Mouse (Mus musculus) kidney, postnatal 14 days (tissue): ENCODE results near the gene Pou4f1.
"Not testable (repeated sequence)": the region's sequence is repeated elsewhere in the genome, so short reads cannot be mapped to it uniquely, and the experiment has no call there.

Experiments
- DNase-seq: peaks from one replicate; pipeline ENCODE4 v3.0.0; 2022; ENCODE audit warnings: mixed read lengths

The Pou4f1 gene

DNA sequence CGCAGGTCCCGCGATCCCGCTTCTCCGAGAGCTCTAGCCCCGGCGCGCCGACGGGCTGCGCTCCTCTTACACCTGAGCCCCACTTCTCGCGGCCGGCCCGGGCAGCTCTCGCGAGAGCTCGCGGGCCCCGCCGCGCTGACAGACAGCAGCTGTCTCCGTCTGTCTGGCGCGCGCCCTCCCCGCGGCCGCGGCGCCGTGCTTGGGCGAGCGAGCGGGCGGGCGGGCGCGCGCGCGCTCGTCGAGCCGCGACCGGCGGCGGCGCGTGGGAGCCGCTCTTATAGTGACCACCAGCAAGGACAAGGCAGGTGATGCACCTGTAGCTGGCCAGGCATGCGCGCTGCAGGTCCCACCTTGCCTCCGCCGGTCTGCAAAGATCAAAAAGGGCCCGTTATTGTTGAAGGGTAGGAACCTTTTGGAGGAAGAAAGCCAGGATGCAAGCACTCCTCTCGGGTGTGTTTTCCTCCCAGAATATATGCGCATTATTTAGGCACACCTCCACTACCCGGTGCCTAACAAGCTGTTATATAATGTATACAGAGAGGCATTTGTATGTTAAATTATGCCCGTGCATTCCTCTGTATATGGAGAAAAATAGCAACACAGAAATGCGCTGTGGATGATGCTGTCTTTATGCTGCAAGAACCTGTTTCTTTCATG is at the start of gene Pou4f1:
Pou4f1 (minus strand) TSS at position 34 of the 657 bp plus-strand sequence.
- peak; percentile 69 for DNase-seq

DNA sequence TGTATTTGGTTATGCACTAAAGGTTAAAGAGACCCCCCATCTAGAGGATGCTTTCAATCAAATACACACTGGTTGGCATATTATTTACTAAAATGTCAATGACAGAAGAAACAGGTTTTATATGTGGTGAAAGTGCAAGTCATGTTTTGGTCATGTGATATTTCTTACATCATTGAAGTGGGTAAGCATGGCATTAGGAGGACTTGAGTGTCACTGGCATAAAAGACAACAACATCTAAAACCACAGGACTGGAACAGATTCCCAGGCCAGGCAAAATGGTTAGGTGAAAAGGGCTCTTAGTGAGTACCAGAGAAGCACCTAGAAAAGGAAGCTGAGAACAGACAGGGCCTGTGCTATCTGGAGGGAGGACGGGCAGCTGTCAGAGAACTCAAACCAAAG is 43.9 kb upstream of the Pou4f1 start:
- no peak for DNase-seq

DNA sequence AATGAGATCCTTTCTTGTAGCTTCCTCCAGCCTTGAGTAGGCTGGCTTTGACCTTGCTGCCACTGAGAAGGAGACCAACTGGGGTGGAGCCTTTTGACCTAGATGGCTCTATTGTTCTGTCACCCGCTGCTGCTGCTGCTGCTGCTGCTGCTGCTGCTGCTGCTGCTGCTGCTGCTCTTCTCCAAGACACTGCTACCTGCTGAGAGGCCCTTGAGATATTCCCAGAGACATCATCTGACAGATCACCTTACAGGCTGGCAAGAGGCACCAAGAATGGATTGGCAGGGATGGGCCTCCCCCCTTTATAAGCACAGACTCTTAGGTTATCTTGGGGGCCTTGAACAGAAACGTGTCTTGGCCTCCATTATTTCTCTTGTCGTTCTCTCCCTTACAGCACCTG is 35.0 kb upstream of the Pou4f1 start:
- not testable (repeated sequence) for DNase-seq

DNA sequence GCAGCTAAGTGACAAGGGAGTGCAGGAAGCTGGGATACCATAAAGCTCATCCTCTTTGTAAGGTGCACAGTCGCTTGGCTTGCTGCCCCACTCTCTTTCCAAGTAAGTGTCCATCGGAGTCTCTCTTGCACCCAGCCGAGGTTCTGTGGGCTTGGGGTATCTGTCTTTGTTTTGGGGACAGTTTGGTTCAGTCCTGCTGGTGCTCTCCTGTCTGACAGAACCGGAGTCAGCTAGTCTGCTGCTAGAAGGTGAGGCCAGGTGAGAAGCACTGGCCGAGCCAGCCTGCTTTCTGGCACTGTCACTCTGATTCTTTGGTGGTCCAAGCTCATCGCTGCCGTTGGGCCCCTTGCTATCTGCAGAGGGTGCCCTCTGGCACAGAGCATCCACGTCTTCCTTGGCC is 12.0 kb upstream of the Pou4f1 start:
- no peak for DNase-seq

DNA sequence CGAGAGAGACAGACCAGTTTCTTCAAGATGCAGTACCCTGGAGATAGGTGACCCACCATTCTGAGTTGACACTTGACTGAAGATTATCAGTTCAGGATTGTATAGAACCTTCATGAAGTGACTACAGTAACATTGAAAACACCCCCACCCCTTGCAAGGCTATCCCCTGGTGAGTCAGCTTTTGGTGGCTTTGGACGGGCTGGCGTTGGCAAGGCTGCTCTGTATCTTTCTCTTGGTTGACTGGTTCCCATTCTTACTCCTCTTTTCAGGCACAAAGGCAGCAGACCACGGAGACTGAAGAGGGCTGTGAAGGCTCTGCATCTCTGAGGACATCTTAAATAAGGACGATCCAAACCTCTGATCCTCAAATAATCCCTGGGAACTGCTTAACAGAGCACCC is 10.8 kb upstream of the Pou4f1 start:
- no peak for DNase-seq

DNA sequence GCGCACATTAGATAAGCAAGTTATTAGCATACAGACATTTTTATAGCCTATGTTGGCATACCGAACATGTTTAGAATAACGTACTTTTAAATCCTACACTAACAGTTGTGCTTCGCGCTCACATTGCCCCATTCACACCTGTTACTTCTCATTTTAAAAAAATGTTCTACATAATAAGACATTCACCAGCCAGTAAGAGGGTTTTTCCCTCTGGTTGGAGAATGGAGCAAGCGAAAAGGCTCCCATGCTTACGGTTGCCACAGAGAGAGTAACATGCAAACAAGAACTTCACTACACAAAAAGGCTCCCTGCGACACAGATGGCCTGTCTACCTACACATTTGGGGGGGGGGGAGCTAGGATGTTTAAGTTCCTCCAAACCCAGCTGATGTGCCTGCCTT is 9.8 kb upstream of the Pou4f1 start:
- DNase-seq: no peak

DNA sequence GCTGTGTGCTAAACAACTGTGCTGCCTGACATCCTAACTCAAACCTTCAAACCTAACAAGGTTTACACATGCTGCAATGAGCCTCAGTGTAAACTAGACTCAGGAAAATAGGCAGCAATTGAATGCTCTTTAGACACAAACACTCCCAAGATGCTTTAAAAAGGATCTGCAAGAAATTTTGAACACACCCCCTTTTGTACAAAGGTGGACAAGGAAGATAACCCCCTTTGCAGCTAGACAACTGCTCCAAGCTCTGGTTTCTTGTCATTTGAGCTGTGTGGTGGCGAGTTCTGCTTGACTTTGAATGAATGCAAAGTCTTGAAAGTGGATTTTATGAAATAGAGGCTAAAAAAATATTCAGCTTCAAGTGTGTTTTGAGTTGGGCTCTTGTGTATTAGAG is 7.6 kb upstream of the Pou4f1 start:
- DNase-seq: no peak

DNA sequence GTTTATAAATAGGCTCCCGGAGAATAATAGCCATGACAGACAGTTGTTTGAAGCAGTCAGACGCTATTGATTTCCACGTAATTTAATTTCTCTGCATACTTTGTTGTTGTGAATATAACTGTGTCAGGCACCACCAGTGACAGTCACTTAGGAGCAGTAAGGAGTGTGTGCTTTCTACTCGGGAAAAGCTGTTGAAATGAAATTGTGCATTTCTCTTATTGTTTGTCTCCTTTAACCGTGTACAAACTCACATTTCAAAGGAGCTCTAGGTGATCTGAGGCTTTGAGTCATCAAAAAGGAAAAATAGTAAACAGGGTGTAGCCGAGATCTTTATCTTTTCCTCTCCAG is 798 bp upstream of the Pou4f1 start:
- DNase-seq: no peak

DNA sequence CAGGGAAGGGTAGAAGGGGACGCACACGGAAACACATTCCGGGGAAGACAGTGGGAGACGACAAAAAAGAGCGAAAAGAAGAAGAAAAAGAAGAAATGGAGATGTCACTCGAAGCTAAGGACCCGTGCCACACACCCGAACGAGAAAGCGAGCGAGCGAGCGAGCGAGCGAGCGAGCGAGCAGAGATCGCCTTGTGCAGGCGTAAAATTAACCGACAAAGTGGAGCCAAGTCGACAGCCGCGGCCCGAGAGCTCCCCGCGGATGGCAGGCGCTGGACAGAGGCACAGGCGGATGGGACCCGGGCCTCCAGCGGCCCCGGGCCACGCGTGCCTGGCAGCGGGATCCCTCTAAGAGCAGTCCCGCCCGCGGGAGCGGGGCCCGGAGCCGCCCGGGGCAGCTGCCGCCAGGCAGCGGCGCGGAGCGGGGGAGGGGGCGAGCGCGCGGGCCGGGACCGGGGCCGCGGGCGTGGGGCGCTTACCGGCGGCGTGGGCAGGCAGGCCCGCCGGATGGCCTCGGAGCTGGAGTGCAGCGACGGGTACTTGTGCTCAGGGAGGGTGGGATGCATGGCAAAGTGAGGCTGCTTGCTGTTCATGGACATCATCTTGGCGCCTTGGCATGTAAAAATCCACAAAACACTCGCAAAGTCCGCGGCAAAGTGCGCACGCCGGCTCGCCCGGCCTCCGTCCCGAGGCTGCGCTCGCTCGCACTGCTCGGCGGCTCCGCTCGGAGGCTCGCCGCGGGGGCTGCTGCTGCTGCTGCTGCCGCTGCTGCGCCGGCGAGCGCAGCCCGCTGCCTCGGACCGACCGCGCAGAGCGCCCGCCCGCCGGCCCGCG is 450 bp downstream of the Pou4f1 start:
- DNase-seq: no peak

DNA sequence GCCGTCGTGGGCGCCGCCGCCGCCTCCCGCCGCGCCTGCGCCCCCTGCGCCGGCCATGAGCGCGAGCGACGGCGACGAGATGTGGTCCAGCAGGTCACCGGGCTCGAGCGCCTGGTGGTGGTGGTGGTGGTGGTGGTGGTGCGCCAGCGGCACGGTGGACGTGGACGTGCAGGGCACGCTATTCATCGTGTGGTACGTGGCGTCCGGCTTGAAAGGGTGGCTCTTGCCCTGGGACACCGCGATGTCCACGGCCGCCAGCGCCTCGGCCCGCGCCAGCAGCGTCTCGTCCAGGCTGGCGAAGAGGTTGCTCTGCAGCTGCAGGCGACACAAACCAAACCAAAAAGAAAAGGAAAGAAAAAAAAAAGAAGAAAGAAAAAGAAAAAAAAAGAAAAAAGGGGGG is 1.2 kb downstream of the Pou4f1 start:
- no peak for DNase-seq

DNA sequence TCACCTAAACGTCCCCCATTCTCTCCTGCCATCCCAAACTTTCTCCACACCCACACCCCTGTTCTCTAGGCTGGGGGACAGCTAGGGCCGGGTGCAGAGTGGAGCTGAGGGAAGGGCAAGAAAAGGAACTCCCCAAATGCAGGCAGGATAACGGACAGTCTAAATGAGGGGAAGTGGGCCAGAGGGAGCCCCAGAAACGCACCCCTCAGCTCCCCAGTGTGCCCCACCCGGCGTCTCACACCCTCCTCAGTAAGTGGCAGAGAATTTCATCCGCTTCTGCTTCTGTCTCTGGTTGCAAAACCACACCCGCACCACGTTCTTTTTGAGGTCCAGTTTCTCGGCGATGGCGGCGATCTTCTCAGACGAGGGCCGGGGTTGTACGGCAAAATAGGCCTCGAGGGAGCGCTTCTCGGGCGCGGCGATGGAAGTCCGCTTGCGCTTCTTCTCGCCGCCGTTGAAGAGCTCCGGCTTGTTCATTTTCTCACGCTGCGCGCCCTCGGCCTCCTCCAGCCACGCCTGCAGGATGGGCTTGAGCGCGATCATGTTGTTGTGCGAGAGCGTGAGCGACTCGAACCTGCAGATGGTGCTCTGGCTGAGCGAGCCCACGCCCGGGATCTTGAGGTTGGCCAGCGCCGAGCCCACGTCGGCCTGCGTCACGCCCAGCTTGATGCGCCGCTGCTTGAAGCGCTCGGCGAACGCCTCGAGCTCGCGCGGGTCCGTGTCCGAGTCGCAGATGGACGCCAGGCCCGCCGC is 2.1 kb downstream of the Pou4f1 start:
- peak; percentile 29 for DNase-seq

DNA sequence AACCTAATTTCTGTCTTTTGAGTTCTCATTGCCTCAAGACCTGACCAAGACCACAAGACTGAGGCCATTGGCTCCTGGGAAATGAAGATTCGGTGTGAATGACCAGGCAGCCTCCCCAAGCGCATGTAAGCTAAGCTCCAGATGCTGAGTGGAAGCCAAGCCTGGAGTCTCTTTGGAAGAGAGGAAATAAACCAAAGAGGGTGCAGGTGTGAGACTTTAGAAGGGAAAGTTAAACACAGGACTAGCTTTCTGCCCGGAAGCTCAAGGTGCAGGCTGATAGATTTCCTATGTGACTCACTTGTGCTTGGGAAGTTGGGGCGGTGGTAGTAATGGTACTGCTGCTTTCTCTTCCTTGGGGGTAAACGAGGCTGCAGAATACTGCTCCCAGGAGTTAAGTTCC is 3.0 kb downstream of the Pou4f1 start:
- DNase-seq: no peak

DNA sequence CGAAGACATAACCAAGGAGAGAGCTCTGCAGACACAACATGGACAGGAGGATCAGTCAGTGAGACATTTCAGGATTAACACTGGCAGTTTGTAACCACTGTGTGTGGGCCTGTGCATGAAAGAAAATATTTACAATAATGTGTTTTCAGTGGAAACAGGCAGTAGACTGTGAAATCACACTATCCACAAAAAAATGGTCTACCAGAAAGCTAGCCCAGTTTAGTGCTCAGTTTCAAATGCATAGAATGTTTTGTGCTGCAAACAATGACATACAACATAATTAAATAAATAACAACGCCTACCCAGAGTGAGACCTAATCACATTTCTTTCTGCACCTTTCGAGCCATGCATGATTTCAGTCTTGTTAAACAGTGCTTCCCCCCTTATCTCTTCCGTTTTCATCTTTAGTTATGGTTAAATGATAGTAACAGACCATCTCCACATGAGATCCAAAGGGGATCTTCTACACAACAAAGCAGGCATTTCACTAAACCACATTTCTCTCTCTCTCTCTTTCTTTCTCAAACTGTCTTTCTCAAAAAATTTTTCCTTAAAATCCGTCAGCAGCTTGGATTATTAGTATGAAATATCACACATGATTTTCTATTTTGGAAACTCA is 4.1 kb downstream of the Pou4f1 start:
- no peak for DNase-seq

DNA sequence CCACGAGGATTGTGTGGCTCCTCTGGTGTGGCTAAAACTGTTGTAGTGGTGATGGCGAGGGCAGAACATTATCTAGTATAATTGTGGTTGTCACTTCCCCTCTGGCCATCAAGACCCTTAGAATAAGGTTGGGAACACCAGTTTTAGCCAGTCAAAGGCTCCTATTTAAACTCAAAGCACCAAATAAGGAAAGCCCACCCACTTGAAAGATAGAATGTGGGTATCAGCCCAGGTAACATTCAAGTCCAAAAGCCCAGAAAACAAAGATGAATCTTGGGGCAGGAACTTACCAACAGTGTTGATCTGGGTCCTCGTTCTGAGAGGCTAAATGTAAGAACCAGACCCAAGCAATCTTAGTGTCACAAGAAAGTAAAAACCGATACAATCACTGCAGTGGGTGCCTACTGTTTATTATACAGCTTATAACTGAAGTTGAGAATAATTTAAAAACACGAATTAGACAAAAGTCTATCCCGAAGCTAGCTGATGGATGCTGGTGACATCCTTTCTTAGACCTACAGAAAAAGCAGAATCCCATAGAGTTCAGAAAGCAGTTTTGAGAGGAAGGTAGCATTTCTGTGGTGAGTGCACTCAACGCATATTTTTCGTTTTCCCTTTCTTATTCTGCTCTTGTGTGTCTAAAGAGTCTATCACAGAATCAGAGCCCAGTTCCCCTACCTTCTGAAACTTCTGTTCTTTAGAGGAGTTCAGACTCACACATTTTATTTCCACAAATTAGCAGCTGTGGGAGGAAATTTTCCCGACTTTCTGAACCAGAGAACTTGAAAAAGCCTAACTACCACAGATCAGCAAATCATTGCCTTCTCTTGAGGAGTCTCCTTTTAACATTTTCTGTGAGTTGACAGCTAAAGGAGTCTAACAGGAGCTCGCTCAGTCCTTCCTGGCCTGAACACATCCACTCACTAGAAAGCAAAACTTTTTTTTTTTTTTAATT is 6.2 kb downstream of the Pou4f1 start:
- no peak for DNase-seq

DNA sequence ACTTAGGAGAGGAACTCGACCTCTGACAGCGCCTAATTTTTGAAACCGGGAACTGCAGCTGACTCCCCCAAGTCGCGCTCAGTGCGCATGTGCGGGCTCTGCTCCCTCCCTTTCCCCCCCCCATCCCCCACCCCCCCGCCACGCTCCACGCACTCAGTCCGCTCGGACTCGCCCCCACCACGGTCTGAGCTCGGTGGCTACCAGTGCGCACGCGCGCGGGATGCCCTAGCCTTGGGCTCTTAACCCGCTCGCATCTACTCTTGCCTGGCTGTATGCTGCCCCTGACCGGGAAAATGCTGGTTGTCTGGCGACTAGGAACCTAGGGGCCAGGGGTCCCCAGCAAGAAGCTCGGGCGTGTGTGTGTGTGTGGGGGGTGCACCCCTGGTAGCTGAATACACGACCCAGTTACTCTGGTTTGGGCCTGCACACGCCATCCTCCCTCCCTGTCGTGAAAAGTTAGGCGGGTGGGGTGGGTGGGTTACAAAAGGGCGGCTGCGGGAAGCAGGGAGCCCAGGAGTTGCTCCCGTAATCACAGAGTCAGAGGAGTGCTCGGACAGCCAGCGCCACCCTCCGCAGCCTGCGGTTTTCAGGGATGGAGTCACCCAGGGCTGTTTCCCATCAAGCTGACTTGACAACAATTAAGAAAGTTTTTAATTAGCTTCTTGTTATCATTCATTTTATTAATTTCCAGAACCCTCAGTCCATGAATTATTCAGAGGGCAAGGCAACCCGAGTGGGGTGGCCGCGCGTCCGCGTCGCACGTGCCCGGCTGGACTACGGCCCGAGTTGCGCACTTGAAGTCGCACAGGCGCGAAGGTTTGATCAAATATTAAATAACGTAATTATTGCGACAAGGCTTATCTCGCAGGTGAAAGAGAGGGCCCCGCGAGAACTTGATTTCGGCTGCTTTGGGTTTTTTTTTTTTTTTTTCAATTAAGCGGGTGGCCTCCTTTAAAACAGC is 7.2 kb downstream of the Pou4f1 start:
- no peak for DNase-seq

DNA sequence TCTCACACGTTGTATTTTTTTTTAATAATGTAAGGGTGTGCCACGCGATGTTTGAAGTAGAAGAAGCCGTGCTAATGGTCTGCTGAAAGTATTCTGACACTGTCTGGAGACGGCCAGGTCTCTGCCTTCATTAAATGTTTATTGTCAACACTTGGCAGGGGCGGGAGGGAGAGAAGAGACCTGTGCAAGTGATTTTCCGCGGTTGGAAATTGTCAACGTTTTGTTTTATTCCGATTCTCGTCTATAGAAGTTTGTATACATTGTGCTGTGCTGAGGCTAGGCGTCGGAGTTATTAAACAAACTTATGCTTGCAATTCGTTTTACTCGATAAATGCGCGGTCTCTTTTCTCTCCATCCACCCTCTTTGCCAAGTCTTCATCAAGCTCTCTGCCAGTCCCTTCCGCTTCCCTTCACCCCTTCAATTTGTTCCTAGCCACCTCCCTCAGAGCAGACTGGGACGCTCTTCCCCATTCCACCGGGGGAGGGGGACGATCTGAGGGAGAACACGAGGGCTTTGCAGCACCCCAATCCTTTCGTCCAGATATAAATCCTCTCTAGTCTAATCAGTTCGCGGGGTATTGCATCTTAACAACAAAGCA is 8.2 kb downstream of the Pou4f1 start:
- DNase-seq: no peak

DNA sequence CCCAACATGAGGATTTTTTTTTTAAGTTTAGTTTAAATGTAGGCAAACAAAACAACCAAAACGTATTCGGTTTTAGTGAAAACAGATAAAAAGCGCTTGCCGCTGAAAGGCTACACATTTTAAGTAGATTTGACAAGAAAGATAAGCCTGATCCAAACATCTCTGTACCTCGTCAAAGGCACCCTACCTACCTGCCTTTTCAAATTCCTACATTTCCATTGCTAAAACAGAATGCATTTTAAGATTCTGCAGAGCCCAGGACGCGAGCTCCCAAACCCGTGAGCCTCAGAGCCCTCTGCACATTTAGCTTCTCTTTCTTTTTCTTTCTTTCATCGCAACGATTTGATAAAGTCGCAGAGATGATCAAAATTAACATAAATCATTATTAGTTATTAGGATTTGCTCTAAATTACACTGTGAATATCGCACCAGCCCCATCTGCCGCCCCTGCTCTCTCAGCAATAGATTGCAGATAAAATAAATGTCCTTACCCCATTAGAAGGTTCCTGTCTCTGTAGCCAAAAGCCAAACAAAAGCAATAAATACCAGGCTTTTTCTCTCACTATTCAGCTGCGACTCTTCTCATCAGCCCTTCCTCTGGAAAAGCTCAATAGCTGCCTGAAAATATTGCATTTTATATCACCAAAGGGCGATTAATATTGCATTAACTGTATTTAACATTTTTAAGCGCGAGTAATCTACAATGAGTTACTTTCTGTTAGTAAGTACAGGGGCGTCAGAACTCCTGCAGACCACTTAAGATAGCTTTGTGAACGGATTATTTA is 8.9 kb downstream of the Pou4f1 start:
- no peak for DNase-seq

DNA sequence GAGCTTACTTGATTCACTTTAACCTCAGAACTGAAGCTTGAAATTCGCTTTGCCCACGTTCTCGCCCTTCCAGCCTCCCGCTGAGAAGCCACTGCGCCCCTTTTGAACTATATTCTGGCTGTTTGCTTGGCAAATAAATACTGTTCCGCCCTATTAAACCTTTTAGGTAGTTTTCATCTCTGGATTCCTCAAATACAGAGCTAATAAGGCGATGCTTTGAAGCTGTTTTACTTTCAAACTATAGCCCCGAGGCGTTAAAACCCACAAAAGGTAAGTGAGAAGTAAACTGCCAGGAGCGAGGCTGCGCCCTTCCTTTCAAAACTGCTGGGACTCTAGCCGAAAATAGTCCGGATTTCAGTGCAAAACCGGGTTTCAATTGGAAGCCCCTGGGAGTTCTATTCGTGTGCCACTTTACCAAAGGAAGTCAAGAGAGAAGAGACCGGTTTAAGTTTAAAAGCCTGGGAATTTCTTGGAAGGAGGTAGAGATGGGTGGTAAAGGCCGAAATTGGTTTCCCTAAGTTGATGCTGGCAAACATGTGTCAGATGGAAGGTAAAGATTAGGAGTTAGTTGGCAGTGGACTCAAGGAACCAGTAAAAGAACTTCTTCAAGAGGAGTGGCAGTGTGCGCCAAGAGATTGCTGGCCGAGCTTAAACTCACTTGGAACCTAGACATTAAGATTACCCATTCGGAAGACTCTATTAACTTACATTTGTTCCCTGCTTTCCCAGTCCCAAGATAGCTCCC is 9.7 kb downstream of the Pou4f1 start:
- DNase-seq: no peak

DNA sequence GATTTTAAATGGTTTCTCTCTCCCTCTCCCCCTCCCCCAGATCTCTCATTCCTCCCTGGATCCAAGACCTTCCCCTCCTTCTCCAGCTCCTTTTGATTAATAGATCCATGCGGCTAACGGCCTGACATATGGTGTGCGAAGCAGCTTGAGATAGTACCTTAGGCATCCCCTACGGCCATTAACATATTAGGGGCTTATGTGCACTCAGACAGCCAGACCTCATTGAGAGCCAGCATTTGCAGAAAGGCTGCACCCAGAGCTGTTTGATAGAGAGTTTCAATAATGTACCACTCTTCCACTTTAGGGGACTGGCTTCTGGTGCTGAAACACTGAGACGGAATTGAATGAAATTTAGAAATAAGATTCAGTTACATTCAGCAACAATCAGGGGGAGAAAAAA is 10.8 kb downstream of the Pou4f1 start:
- DNase-seq: no peak
